Mouse (Mus musculus): ENCODE results near the gene Pde8b. TPM values are rescaled to one million over a fixed set of nuclear protein-coding genes. Genes with fewer than 3 reads are reported as not detected.

Gene Pde8b
- polyA plus RNA-seq, 1 experiment from 2014 or later, result 0.63 TPM

- no peak for TF ChIP-seq EP300 (IDR thresholded peaks at IDR 0.05; ENCODE audit: low read depth)
- no peak for TF ChIP-seq CTCF (IDR thresholded peaks at IDR 0.05; ENCODE audit: low read depth)
- H3K4me1 ChIP-seq (ENCODE audit: insufficient read depth), result 0 out of 2 replicates have a peak, but pooled peaks cover 3% of the 10 kb centered on the region
- no peak overlapping the region for H3K4me2 ChIP-seq (ENCODE audit: low read depth, low read length)
- no peak overlapping the region for H3K4me3 ChIP-seq (ENCODE audit: low read depth, low read length)
- no peaks in the 10 kb centered on the region for H3K9me3 ChIP-seq (ENCODE audit: low read length)
- no peaks in the 10 kb centered on the region for H3K36me3 ChIP-seq (replicated peaks; ENCODE audit: insufficient read depth, low read length)
- no peak overlapping the region for H3K27ac ChIP-seq (ENCODE audit: low read depth)
- 79% methylated on average over 4 of the region's 4 CpGs for WGBS (ENCODE audit: insufficient replicate concordance)
- no peaks in the 10 kb centered on the region for H3K27me3 ChIP-seq (ENCODE audit: insufficient read depth, low read length)
- ATAC-seq (no peak), DNase-seq (no peak)
- H3K9ac ChIP-seq (replicated peaks), result no peak overlapping the region
These were observed 28.4 kb upstream of the Pde8b start for GRCm38 (mm10) chr13:95278426-95279025.

GRCm38 (mm10) chr13:95264691-95265090 is 14.6 kb upstream of the Pde8b start:
- no peak overlapping the region for H3K27ac ChIP-seq (ENCODE audit: low read depth)
- 73% methylated on average over 5 of the region's 5 CpGs for whole genome bisulfite sequencing (ENCODE audit: insufficient replicate concordance)

GRCm38 (mm10) chr13:95260886-95261789 is 11.0 kb upstream of the Pde8b start:
- DNase-seq (no peak), ATAC-seq (no peak)
- H3K9ac ChIP-seq (replicated peaks), result no peak overlapping the region
- H3K4me2 ChIP-seq (ENCODE audit: low read depth, low read length), result no peak overlapping the region
- no peaks in the 10 kb centered on the region for H3K9me3 ChIP-seq (ENCODE audit: low read length)
- TF ChIP-seq CTCF (IDR thresholded peaks at IDR 0.05; ENCODE audit: low read depth) (no peak), EP300 (IDR thresholded peaks at IDR 0.05; ENCODE audit: low read depth) (no peak)
- H3K27ac ChIP-seq (ENCODE audit: low read depth), result no peak overlapping the region
- H3K4me1 ChIP-seq (ENCODE audit: insufficient read depth), result no peaks in the 10 kb centered on the region
- WGBS (ENCODE audit: insufficient replicate concordance), result 59% methylated on average over 9 of the region's 9 CpGs
- H3K27me3 ChIP-seq (ENCODE audit: insufficient read depth, low read length), result no peaks in the 10 kb centered on the region
- H3K36me3 ChIP-seq (replicated peaks; ENCODE audit: insufficient read depth, low read length), result no peaks in the 10 kb centered on the region
- H3K4me3 ChIP-seq (ENCODE audit: low read depth, low read length), result no peak overlapping the region

More at GRCm38 (mm10) chr13:95264691-95265090, 14.6 kb upstream of the Pde8b start:
- H3K36me3 ChIP-seq (replicated peaks; ENCODE audit: insufficient read depth, low read length), result no peaks in the 10 kb centered on the region
- no peak overlapping the region for H3K9ac ChIP-seq (replicated peaks)
- TF ChIP-seq CTCF (IDR thresholded peaks at IDR 0.05; ENCODE audit: low read depth), result no peak
- TF ChIP-seq EP300 (IDR thresholded peaks at IDR 0.05; ENCODE audit: low read depth), result no peak
- no peaks in the 10 kb centered on the region for H3K27me3 ChIP-seq (ENCODE audit: insufficient read depth, low read length)
- H3K4me2 ChIP-seq (ENCODE audit: low read depth, low read length), result no peak overlapping the region
- no peak for DNase-seq
- no peaks in the 10 kb centered on the region for H3K9me3 ChIP-seq (ENCODE audit: low read length)
- no peak for ATAC-seq
- H3K4me1 ChIP-seq (ENCODE audit: insufficient read depth), result no peaks in the 10 kb centered on the region
- no peak overlapping the region for H3K4me3 ChIP-seq (ENCODE audit: low read depth, low read length)

GRCm38 (mm10) chr13:95260391-95260790 is 10.3 kb upstream of the Pde8b start:
- Histone ChIP-seq H3K4me1 (ENCODE audit: insufficient read depth) (no peaks in the 10 kb centered on the region), H3K27ac (ENCODE audit: low read depth) (no peak overlapping the region), H3K9ac (replicated peaks) (no peak overlapping the region), H3K9me3 (ENCODE audit: low read length) (no peaks in the 10 kb centered on the region), H3K27me3 (ENCODE audit: insufficient read depth, low read length) (no peaks in the 10 kb centered on the region), H3K4me3 (ENCODE audit: low read depth, low read length) (no peak overlapping the region), H3K4me2 (ENCODE audit: low read depth, low read length) (no peak overlapping the region), H3K36me3 (replicated peaks; ENCODE audit: insufficient read depth, low read length) (no peaks in the 10 kb centered on the region)
- TF ChIP-seq EP300 (IDR thresholded peaks at IDR 0.05; ENCODE audit: low read depth), result no peak
- TF ChIP-seq CTCF (IDR thresholded peaks at IDR 0.05; ENCODE audit: low read depth), result no peak
- no peak for DNase-seq
- 9% methylated on average over 1 of the region's 1 CpGs for WGBS (ENCODE audit: insufficient replicate concordance)
- no peak for ATAC-seq

- H3K9me3 ChIP-seq (ENCODE audit: low read length), result no peaks in the 10 kb centered on the region
- no peak overlapping the region for H3K9ac ChIP-seq (replicated peaks)
- H3K4me3 ChIP-seq (ENCODE audit: low read depth, low read length), result no peak overlapping the region
- no peak for DNase-seq
- TF ChIP-seq CTCF (IDR thresholded peaks at IDR 0.05; ENCODE audit: low read depth) (no peak), EP300 (IDR thresholded peaks at IDR 0.05; ENCODE audit: low read depth) (no peak)
- no peaks in the 10 kb centered on the region for H3K27me3 ChIP-seq (ENCODE audit: insufficient read depth, low read length)
- 74% methylated on average over 6 of the region's 6 CpGs for WGBS (ENCODE audit: insufficient replicate concordance)
- no peak overlapping the region for H3K4me2 ChIP-seq (ENCODE audit: low read depth, low read length)
- no peak for ATAC-seq
- no peak overlapping the region for H3K27ac ChIP-seq (ENCODE audit: low read depth)
- H3K36me3 ChIP-seq (replicated peaks; ENCODE audit: insufficient read depth, low read length), result no peaks in the 10 kb centered on the region
- H3K4me1 ChIP-seq (ENCODE audit: insufficient read depth), result no peaks in the 10 kb centered on the region
These were observed 6.9 kb upstream of the Pde8b start for GRCm38 (mm10) chr13:95257083-95257482.

- no peak overlapping the region for H3K9ac ChIP-seq (replicated peaks)
- WGBS (ENCODE audit: insufficient replicate concordance), result 64% methylated on average over 3 of the region's 3 CpGs
- DNase-seq, result no peak
- H3K27me3 ChIP-seq (ENCODE audit: insufficient read depth, low read length), result peaks cover 10% of the 10 kb centered on the region
- H3K4me1 ChIP-seq (ENCODE audit: insufficient read depth), result no peaks in the 10 kb centered on the region
- H3K27ac ChIP-seq (ENCODE audit: low read depth), result no peak overlapping the region
- H3K9me3 ChIP-seq (ENCODE audit: low read length), result no peaks in the 10 kb centered on the region
- H3K4me2 ChIP-seq (ENCODE audit: low read depth, low read length), result no peak overlapping the region
- no peaks in the 10 kb centered on the region for H3K36me3 ChIP-seq (replicated peaks; ENCODE audit: insufficient read depth, low read length)
- no peak for TF ChIP-seq CTCF (IDR thresholded peaks at IDR 0.05; ENCODE audit: low read depth)
- no peak for TF ChIP-seq EP300 (IDR thresholded peaks at IDR 0.05; ENCODE audit: low read depth)
- ATAC-seq, result no peak
- H3K4me3 ChIP-seq (ENCODE audit: low read depth, low read length), result no peak overlapping the region
These were observed 4.9 kb upstream of the Pde8b start for GRCm38 (mm10) chr13:95255083-95255482.
